Mouse (Mus musculus) MEL (cell line): Measurements from ENCODE around the gene Smoc1. TPM values are rescaled to one million over a fixed set of nuclear protein-coding genes. Genes with fewer than 3 reads are reported as not detected.

Source experiments
- DNase-seq: peaks from one replicate; pipeline ENCODE4 v3.0.0; 2011; ENCODE audit warnings: low read depth, low spot score
- H3K27ac ChIP-seq: 2 replicates; pipeline ENCODE4 v1.5.1; 2012; ENCODE audit warnings: low read depth, mild to moderate bottlenecking, control low read depth, low read length, moderate library complexity; ENCODE audit not compliant: control insufficient read depth
- H3K27me3 ChIP-seq, 2 experiments: fragments of 150-350 bp in 1 of 2; sonication (generic) in 1 of 2; 2 replicates each; pipeline ENCODE4 v1.6.1; 2012; ENCODE audit warnings: low read length in 2 of 2, mild to moderate bottlenecking in 2 of 2, improper control_type of control experiment in 1 of 2, moderate library complexity in 1 of 2; ENCODE audit not compliant: insufficient read depth in 2 of 2, control insufficient read depth in 1 of 2
- H3K36me3 ChIP-seq, 2 experiments: 2 replicates each; pipeline ENCODE4 v1.6.1; 2012 to 2014; ENCODE audit warnings: low read length in 2 of 2, improper control_type of control experiment in 1 of 2, inconsistent platforms in 1 of 2, mild to moderate bottlenecking in 1 of 2; ENCODE audit not compliant: insufficient read depth in 2 of 2, control insufficient read depth in 1 of 2
- H3K4me1 ChIP-seq, 2 experiments: fragments of 150-350 bp in 1 of 2; sonication (generic) in 1 of 2; 2 replicates each; pipeline ENCODE4 v1.6.1; 2012; ENCODE audit warnings: low read length in 2 of 2, improper control_type of control experiment in 1 of 2, mild to moderate bottlenecking in 1 of 2; ENCODE audit not compliant: insufficient read depth in 2 of 2, control insufficient read depth in 1 of 2
- H3K4me3 ChIP-seq, 2 experiments: fragments of 150-350 bp in 1 of 2; sonication (generic) in 1 of 2; 2 replicates each; pipeline ENCODE4 v1.5.1; 2012; ENCODE audit warnings: low read depth in 2 of 2, low read length in 2 of 2, mild to moderate bottlenecking in 2 of 2, moderate library complexity in 2 of 2, control low read depth in 1 of 2, improper control_type of control experiment in 1 of 2; ENCODE audit not compliant: control insufficient read depth in 1 of 2, insufficient read depth in 1 of 2
- H3K79me2 ChIP-seq: 2 replicates; pipeline ENCODE4 v1.6.1; 2012; ENCODE audit warnings: mild to moderate bottlenecking, low read length, moderate library complexity; ENCODE audit not compliant: control insufficient read depth, poor library complexity, insufficient read depth
- H3K9ac ChIP-seq: 2 replicates; pipeline ENCODE4 v1.6.1; 2012; ENCODE audit warnings: low read depth, mild to moderate bottlenecking, control low read depth, low read length, moderate library complexity; ENCODE audit not compliant: control insufficient read depth, poor library complexity, severe bottlenecking
- H3K9me3 ChIP-seq: fragments of 150-350 bp; sonication (generic); replicated peaks from 2 replicates; pipeline ENCODE4 v1.6.1; 2012; ENCODE audit warnings: mild to moderate bottlenecking, low read length, improper control_type of control experiment, moderate library complexity; ENCODE audit not compliant: insufficient read depth
- BHLHE40 ChIP-seq: IDR thresholded peaks from 2 replicates; pipeline ENCODE4 v1.6.1; 2012; ENCODE audit warnings: low read depth, mild to moderate bottlenecking, inconsistent platforms, low read length, improper control_type of control experiment, borderline replicate concordance
- CHD1 ChIP-seq: IDR thresholded peaks from 2 replicates; pipeline ENCODE4 v1.6.1; 2012; ENCODE audit warnings: low read depth, mild to moderate bottlenecking, inconsistent platforms, low read length, improper control_type of control experiment
- CTCF ChIP-seq, 3 experiments: IDR thresholded peaks in 2 of 3; conservative IDR thresholded peaks in 1 of 3; 2 replicates each; pipeline ENCODE4 v1.5.1; 2011 to 2012; ENCODE audit warnings: low read length in 3 of 3, low read depth in 2 of 3, mild to moderate bottlenecking in 2 of 3, improper control_type of control experiment in 1 of 3, inconsistent platforms in 1 of 3, mixed read lengths in 1 of 3, moderate library complexity in 1 of 3; ENCODE audit not compliant: control insufficient read depth in 1 of 3, insufficient read depth in 1 of 3, poor library complexity in 1 of 3, severe bottlenecking in 1 of 3
- GABPA ChIP-seq: IDR thresholded peaks from 2 replicates; pipeline ENCODE4 v1.6.1; 2012; ENCODE audit warnings: low read depth, mild to moderate bottlenecking, inconsistent platforms, low read length, improper control_type of control experiment, moderate library complexity
- GATA1 ChIP-seq: IDR thresholded peaks from 2 replicates; pipeline ENCODE4 v1.6.1; 2011; ENCODE audit warnings: low read depth, low read length, improper control_type of control experiment
- HCFC1 ChIP-seq: IDR thresholded peaks from 2 replicates; pipeline ENCODE4 v1.6.1; 2012; ENCODE audit warnings: low read depth, mild to moderate bottlenecking, inconsistent platforms, low read length, improper control_type of control experiment, moderate library complexity
- KAT2A ChIP-seq: conservative IDR thresholded peaks from 2 replicates; pipeline ENCODE4 v1.6.1; 2012; ENCODE audit warnings: low read depth, low read length, improper control_type of control experiment, inconsistent platforms
- MAX ChIP-seq: IDR thresholded peaks from 2 replicates; pipeline ENCODE4 v1.6.1; 2011; ENCODE audit warnings: low read length, improper control_type of control experiment
- MYB ChIP-seq: IDR thresholded peaks from 2 replicates; pipeline ENCODE4 v1.6.1; 2011; ENCODE audit warnings: mild to moderate bottlenecking, low read depth, low read length, improper control_type of control experiment
- NELFE ChIP-seq: IDR thresholded peaks from 2 replicates; pipeline ENCODE4 v1.6.1; 2011; ENCODE audit warnings: low read depth, low read length, improper control_type of control experiment
- NRF1 ChIP-seq: IDR thresholded peaks from 2 replicates; pipeline ENCODE4 v1.6.1; 2014; ENCODE audit warnings: low read depth, mild to moderate bottlenecking, inconsistent platforms, low read length, improper control_type of control experiment, moderate library complexity; ENCODE audit not compliant: poor library complexity, insufficient read depth, severe bottlenecking
- POLR2AphosphoS2 ChIP-seq: IDR thresholded peaks from 2 replicates; pipeline ENCODE4 v1.6.1; 2011; ENCODE audit warnings: low read length, improper control_type of control experiment
- RCOR1 ChIP-seq: IDR thresholded peaks from 2 replicates; pipeline ENCODE4 v1.6.1; 2012; ENCODE audit warnings: low read depth, mild to moderate bottlenecking, inconsistent platforms, low read length, improper control_type of control experiment
- SMC3 ChIP-seq: IDR thresholded peaks from 2 replicates; pipeline ENCODE4 v1.6.1; 2011; ENCODE audit warnings: low read depth, low read length, improper control_type of control experiment
- TAL1 ChIP-seq: IDR thresholded peaks from 2 replicates; pipeline ENCODE4 v1.6.1; 2012; ENCODE audit warnings: mild to moderate bottlenecking, inconsistent platforms, low read length, moderate library complexity, mixed read lengths
- TBP ChIP-seq: IDR thresholded peaks from 2 replicates; pipeline ENCODE4 v1.8.0; 2011; ENCODE audit warnings: low read depth, low read length, improper control_type of control experiment
- TCF12 ChIP-seq: IDR thresholded peaks from 2 replicates; pipeline ENCODE4 v1.6.1; 2014; ENCODE audit warnings: low read depth, mild to moderate bottlenecking, inconsistent platforms, low read length, improper control_type of control experiment, moderate library complexity
- UBTF ChIP-seq: IDR thresholded peaks from 2 replicates; pipeline ENCODE4 v1.6.1; 2012; ENCODE audit warnings: low read depth, mild to moderate bottlenecking, inconsistent platforms, low read length, improper control_type of control experiment, moderate library complexity, borderline replicate concordance; ENCODE audit not compliant: insufficient read depth
- USF1 ChIP-seq: IDR thresholded peaks from 2 replicates; pipeline ENCODE4 v1.6.1; 2014; ENCODE audit warnings: low read depth, mild to moderate bottlenecking, inconsistent platforms, low read length, improper control_type of control experiment, moderate library complexity
- USF2 ChIP-seq, 2 experiments: IDR thresholded peaks; 2 replicates each; pipeline ENCODE4 v1.6.1; 2011 to 2012; ENCODE audit warnings: improper control_type of control experiment in 2 of 2, low read length in 2 of 2, borderline replicate concordance in 1 of 2, inconsistent platforms in 1 of 2, low read depth in 1 of 2, mild to moderate bottlenecking in 1 of 2; ENCODE audit not compliant: insufficient read depth in 1 of 2
- ZC3H11A ChIP-seq: IDR thresholded peaks from 2 replicates; pipeline ENCODE4 v1.6.1; 2012; ENCODE audit warnings: low read depth, mild to moderate bottlenecking, inconsistent platforms, low read length, improper control_type of control experiment
- ZMIZ1 ChIP-seq: IDR thresholded peaks from 2 replicates; pipeline ENCODE4 v1.6.1; 2012; ENCODE audit warnings: low read depth, mild to moderate bottlenecking, inconsistent platforms, low read length, improper control_type of control experiment, moderate library complexity
- ZNF384 ChIP-seq: IDR thresholded peaks from 2 replicates; pipeline ENCODE4 v1.6.1; 2012; ENCODE audit warnings: low read depth, mild to moderate bottlenecking, inconsistent platforms, low read length, improper control_type of control experiment
- polyA plus RNA-seq, 2 experiments: library from polyadenylated mRNA; stranded (reverse) in 1 of 2; unstranded in 1 of 2; fragments of >175 nt in 1 of 2; fragments of >200 nt in 1 of 2; gene quantifications; 2 replicates each; pipeline versions ENCODE4 v1.2.1 to v1.2.4; 2012; ENCODE audit warnings: low replicate concordance in 2 of 2, low read depth in 1 of 2; ENCODE audit not compliant: insufficient read length in 2 of 2, insufficient read depth in 1 of 2, missing spikeins in 1 of 2
- total RNA-seq: library from RNA; depleted of rRNA; stranded (reverse); fragments of 300-350 nt; gene quantifications from 2 replicates; pipeline ENCODE4 v1.2.3, GENCODE M21; 2012

Smoc1 gene
- total and polyA plus RNA-seq, 3 experiments = 18.8 to 23.3 TPM; not detected in 1

GRCm38 (mm10) chr12:81034042-81034417, 7.4 kb downstream of the Smoc1 start:
- H3K27ac ChIP-seq = no peak overlapping the region
- TF ChIP-seq GATA1 (no peak), ZC3H11A (no peak), RCOR1 (no peak), ZMIZ1 (no peak), POLR2AphosphoS2 (no peak), SMC3 (no peak), USF2 (IDR thresholded peaks at IDR 0.05; ENCODE audit: borderline replicate concordance in 1 of 2, insufficient read depth in 1 of 2, low read depth in 1 of 2, low read length in 2 of 2) (no peak), MAX (no peak), NELFE (no peak), USF1 (no peak), UBTF (no peak), CHD1 (no peak)
- TF ChIP-seq, all 39 proteins: peak for 0
- no peaks in the 10 kb centered on the region for H3K27me3 ChIP-seq
- no peaks in the 10 kb centered on the region for H3K9me3 ChIP-seq
- no peaks in the 10 kb centered on the region; the same call in 1 of the 2 replicates for H3K79me2 ChIP-seq
- H3K9ac ChIP-seq = no peak overlapping the region
- H3K36me3 ChIP-seq = peaks cover 0 to 10% of the 10 kb centered on the region in 2 experiments; a peak in 1 of 4 replicates
- H3K4me1 ChIP-seq = peaks cover 0 to 8% of the 10 kb centered on the region in 2 experiments; a peak in 3 of 4 replicates
- no peak for DNase-seq
- no peak overlapping the region for H3K4me3 ChIP-seq

- TF ChIP-seq USF2 (IDR thresholded peaks at IDR 0.05; ENCODE audit: borderline replicate concordance in 1 of 2, insufficient read depth in 1 of 2, low read depth in 1 of 2, low read length in 2 of 2) = 0 out of 4 replicates have a peak, but pooled peaks of 1 of the 2 experiments have one; percentile 22
- no peak for TF ChIP-seq GABPA
- TF ChIP-seq HCFC1 = no peak
- TF ChIP-seq BHLHE40 = 0 out of 2 replicates have a peak, but pooled peaks have one; percentile 26
- TF ChIP-seq ZNF384 = peak; percentile 80
- no peak for TF ChIP-seq POLR2AphosphoS2
- peak in 2 of 3 experiments; percentile 1 to 2; a peak in 1 of 6 replicates for TF ChIP-seq CTCF (IDR thresholded peaks at IDR 0.05 in 2 of 3, conservative IDR thresholded peaks at IDR 0.05 in 1 of 3; ENCODE audit: control insufficient read depth in 1 of 3, insufficient read depth in 1 of 3, low read depth in 2 of 3, low read length in 3 of 3, poor library complexity in 1 of 3, severe bottlenecking in 1 of 3)
- no peak for TF ChIP-seq TAL1
- TF ChIP-seq NRF1 = no peak
- TF ChIP-seq MYB = no peak
- TF ChIP-seq USF1 = peak; percentile 82
- TF ChIP-seq TCF12 = no peak
- no peak for TF ChIP-seq KAT2A
- TF ChIP-seq TBP = no peak
- no peak for TF ChIP-seq SMC3
- Histone ChIP-seq H3K9me3 (no peaks in the 10 kb centered on the region), H3K36me3 (peaks cover 0 to 10% of the 10 kb centered on the region in 2 experiments; a peak in 1 of 4 replicates), H3K4me3 (no peak overlapping the region), H3K4me1 (peaks cover 0 to 8% of the 10 kb centered on the region in 2 experiments; a peak in 2 of 4 replicates), H3K27me3 (no peaks in the 10 kb centered on the region), H3K27ac (no peak overlapping the region), H3K79me2 (peaks cover 2% of the 10 kb centered on the region; the same call in 1 of the 2 replicates), H3K9ac (no peak overlapping the region)
- peak; percentile 20 for DNase-seq
Measured at GRCm38 (mm10) chr12:81035850-81036249, 9.2 kb downstream of the Smoc1 start.
